Mouse (Mus musculus) embryo, embryonic 11 days (tissue): ENCODE data around the gene Gm5426.
A peak's percentile ranks its signal among the peaks of the same experiment; 100 is the strongest.
"Not testable (repeated sequence)": the region's sequence is repeated elsewhere in the genome, so short reads cannot be mapped to it uniquely, and the experiment has no call there.

ENCODE experiments used
- DNase-seq: peaks from one replicate; pipeline ENCODE4 v3.0.0-alpha.2; 2015

Gm5426 gene

GRCm38 (mm10) chr10:96139274-96139673, 2.9 kb downstream of the Gm5426 start:
- not testable (repeated sequence) for DNase-seq

GRCm38 (mm10) chr10:96146578-96146977, 10.2 kb downstream of the Gm5426 start:
- DNase-seq: no peak

GRCm38 (mm10) chr10:96148250-96148699, 11.9 kb downstream of the Gm5426 start:
- DNase-seq: peak; percentile 50

- DNase-seq: no peak
These were observed 14.2 kb downstream of the Gm5426 start for GRCm38 (mm10) chr10:96150401-96151116.

GRCm38 (mm10) chr10:96153315-96153714, 16.9 kb downstream of the Gm5426 start:
- peak; percentile 8 for DNase-seq

- no peak for DNase-seq
These were observed 26.7 kb downstream of the Gm5426 start for GRCm38 (mm10) chr10:96162975-96163706.

- DNase-seq: no peak
These were observed 27.4 kb downstream of the Gm5426 start for GRCm38 (mm10) chr10:96163791-96164190.

- no peak for DNase-seq
These were observed 28.9 kb downstream of the Gm5426 start for GRCm38 (mm10) chr10:96165260-96165659.

GRCm38 (mm10) chr10:96168998-96169397, 32.6 kb downstream of the Gm5426 start:
- no peak for DNase-seq

GRCm38 (mm10) chr10:96171546-96171945, 35.1 kb downstream of the Gm5426 start:
- DNase-seq: no peak

- DNase-seq: no peak
These were observed 36.6 kb downstream of the Gm5426 start for GRCm38 (mm10) chr10:96172964-96173363.

GRCm38 (mm10) chr10:96173771-96174170, 37.4 kb downstream of the Gm5426 start:
- no peak for DNase-seq

- no peak for DNase-seq
These were observed 40.5 kb downstream of the Gm5426 start for GRCm38 (mm10) chr10:96176916-96177315.

GRCm38 (mm10) chr10:96180554-96181397, 44.4 kb downstream of the Gm5426 start:
- no peak for DNase-seq

- no peak for DNase-seq
These were observed 45.0 kb downstream of the Gm5426 start for GRCm38 (mm10) chr10:96181398-96181790.

- no peak for DNase-seq
These were observed 45.7 kb downstream of the Gm5426 start for GRCm38 (mm10) chr10:96181883-96182628.

GRCm38 (mm10) chr10:96185026-96185425, 48.6 kb downstream of the Gm5426 start:
- DNase-seq: no peak

- no peak for DNase-seq
These were observed 49.2 kb downstream of the Gm5426 start for GRCm38 (mm10) chr10:96185601-96186000.
